Mouse (Mus musculus) left cerebral cortex, postnatal 4 days (tissue): ENCODE measurements around the gene Stpg4. TPM values are rescaled to one million over a fixed set of nuclear protein-coding genes. Genes with fewer than 3 reads are reported as not detected.

Experiments used
- DNase-seq: peaks from one replicate; pipeline ENCODE4 v3.0.0-alpha.2; 2022
- intact Hi-C: fragments of 180-260 bp; cut with DNase I; formaldehyde crosslinking; loops from one replicate; pipeline ENCODE4 v1.15.1; 2025
- total RNA-seq, 2 experiments: library from RNA; stranded (reverse); gene quantifications; 2 replicates each; pipeline ENCODE4 v1.2.3; 2021

Stpg4 gene
- total RNA-seq, 2 experiments from 2014 or later = not detected

DNA sequence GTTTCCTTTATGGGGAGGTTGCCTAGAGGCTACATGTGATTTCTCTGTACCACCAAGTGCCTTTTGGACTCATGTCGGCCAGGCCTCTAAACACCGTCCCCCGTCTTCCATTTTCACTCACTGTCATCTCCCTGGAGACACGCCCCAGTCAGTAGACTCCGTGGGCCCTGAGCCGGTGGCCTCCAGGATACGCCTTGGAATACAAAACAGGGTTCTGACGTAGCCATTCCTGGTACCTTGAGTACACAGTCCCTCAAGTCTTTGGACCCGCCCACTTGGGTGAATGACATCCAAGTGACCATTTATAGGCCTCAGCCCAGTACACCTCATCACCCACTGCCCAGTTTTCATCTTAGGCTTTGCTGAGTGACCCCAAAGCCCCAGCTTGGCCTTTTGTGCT, 46.9 kb downstream of the Stpg4 start:
- DNase-seq = no peak

DNA sequence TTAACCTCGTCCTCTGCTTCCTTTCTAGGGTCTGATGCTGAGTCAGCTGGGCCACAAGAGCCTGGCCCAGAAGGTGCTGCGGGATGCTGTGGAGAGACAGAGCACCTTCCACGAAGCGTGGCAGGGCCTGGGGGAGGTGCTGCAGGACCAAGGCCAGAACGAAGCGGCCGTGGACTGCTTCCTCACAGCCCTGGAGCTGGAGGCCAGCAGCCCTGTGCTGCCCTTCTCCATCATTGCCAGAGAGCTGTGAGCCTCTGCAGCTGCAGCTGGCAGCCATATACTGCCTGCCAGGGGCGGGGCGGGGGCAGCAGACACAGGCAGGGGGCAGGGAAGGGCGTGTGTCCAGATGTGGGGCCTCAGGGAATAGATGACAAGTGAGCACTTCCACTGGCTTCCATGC, 47.7 kb downstream of the Stpg4 start:
- DNase-seq = no peak

More for the DNA sequence above, 46.9 kb downstream of the Stpg4 start:
- intact Hi-C loops = no loop called here

DNA sequence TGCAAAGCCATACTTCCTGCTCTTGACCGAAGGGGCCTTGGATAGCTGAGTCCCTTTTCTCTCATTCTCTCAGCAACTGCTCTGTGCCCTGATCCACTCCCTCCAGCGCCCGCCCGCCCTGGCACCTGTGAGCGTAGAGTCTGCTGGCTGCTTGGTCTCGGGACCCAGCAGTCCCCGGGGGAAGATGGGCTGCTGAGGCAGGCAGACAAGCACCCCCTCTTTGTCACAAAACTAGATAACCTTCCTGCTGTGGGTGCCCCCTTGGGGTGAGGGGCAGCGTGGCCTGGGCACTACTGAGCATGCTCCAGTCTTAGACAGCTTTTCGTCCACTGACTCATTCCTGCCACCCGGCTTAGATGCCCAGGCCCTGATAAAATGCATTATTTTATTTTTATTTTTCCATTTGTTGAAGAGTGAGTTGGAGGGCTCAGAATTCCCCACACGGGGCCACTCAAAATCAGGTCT, 48.3 kb downstream of the Stpg4 start:
- intact Hi-C loops = no loop called here

More for the DNA sequence above, 47.7 kb downstream of the Stpg4 start:
- intact Hi-C loops = no loop called here

DNA sequence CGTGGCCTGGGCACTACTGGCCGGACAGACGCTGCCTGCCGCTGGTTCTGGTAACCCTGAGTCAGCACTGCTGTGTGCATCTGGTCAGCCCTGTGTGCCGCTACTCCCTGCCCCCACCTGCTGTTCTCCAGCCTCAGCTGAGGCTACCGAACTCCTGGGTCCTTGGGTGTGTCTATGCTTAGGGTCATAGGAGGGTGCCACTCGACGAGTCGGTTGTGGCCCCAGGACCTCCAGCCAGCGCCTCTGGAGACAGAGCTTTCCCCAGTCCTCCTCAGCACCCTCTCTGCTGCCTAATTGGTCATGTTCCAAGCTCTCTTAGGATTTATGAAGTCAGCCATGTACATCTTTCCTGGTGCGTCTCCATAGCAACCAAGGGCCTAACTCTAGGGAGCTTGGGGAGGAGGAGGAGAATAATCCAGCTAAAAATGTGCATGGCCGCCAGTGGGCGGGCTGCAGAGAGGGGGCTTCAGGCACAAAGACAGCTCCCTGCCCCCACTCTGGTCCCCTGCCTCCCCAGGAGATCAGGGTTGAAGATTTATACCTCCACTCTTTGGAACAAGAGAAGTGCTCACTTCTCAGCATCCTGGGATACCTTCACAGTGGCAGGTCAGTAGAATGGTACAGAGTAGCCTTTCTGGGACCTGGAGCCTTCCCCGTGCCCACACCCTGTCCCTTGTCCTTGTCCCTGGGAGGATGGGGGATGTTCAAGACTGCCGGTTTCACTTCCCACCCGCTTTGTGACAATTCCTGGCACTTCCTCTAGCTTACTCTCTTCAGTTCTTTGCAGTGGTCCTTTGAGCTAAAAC, 49.0 kb downstream of the Stpg4 start:
- peak; percentile 55 for DNase-seq
- intact Hi-C loops = no loop called here

More for the DNA sequence above, 48.3 kb downstream of the Stpg4 start:
- DNase-seq = no peak

DNA sequence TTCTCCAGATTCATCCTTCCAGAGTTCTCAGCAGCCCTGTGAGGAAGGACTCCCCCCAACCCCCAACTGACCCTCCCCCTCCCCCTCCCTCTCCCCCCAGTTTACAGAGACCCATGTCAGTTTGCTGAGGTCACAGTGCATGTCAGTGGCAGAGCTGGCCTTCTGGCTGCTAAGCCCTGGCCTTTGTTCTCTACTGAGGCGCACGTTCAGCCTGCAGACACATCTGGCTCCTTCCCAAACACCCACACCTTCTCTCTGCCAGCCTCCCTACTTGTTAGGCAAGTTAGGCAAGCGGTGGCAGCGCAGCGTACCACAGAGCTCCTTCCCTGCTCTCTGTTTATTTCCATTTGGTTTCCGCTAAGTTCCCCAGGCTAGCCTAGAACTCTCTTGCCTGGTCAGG, 50.0 kb downstream of the Stpg4 start:
- no peak for DNase-seq
- intact Hi-C loops = no loop called here

DNA sequence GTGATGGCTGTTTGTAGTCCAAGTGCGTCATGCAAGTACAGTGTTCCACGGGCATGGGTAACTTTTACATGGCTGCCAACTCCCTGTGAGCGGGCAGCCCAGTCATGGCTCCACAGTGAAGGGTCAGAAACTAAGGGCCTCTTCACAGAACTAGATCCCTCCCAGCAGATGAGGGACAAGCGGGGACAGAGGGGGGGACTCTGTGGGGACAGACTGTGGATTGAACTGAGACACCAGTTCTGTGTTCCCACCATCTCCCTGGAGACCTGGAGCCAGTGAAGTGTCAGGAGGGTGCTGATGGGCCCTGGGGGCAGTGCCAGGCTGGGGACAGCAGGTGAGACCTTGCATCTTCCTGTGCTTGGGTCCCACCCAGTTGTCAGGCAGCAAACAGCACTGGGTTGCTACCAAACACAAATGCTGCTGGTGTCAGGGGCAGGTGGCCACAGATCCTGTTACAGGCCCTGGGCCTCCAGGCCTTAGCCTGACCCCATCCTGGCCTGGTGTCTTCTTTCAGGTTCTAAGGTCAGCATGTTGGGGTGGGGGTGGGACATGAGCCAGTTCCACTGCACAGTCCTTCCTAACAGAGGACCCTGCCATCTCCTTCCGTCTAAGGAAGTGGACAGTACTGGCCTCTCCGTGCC, 50.6 kb downstream of the Stpg4 start:
- intact Hi-C loops = no loop called here
- DNase-seq = no peak

DNA sequence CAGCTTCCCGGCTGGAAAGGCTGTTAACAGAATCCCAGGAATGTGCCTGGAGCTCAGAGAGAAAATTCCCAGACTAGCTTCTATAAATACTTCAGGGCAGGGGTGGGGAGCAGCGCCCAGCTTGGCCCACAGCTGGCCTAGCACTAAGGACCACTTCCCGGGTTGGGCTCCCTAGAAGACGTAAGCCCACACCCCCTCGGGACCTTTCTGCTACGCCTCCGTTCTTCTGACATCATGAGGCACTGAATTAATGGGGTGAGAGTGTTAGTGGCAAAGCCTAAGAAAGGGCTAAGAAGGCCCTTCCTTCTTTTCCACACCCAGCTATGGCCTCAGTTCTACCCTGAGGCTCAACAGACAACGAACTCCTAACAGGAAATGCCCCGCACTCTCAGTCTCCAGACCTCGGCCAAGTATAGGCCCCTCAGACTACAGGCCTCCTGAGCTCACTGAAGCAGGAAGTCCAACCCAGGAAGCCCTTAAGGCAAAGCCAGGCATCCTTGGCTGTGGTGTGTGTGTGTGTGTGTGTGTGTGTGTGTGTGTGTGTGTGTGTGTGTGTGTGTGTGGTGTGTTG, 51.5 kb downstream of the Stpg4 start:
- intact Hi-C loops = no loop called here
- DNase-seq = no peak

DNA sequence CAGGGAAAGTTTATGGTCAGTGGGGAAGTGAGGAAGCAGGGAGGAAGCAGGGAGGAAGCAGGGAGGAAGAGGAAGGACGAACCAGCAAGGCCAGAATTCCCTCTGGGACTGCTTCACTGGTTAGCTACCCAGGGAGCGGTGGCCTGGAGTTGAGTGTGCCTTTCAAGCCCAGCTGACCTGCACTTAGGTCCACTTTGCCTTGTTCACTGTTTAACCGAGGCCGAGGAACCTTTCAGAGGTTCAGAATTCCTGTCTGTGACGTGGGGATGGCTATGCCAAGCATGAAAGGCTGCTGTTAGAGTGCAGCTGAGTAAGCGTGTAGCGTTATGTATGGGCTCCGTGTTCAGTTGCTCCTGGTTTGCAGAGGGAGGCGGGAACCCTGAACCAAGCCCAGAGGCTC, 54.2 kb downstream of the Stpg4 start:
- no peak for DNase-seq
- intact Hi-C loops = no loop called here

DNA sequence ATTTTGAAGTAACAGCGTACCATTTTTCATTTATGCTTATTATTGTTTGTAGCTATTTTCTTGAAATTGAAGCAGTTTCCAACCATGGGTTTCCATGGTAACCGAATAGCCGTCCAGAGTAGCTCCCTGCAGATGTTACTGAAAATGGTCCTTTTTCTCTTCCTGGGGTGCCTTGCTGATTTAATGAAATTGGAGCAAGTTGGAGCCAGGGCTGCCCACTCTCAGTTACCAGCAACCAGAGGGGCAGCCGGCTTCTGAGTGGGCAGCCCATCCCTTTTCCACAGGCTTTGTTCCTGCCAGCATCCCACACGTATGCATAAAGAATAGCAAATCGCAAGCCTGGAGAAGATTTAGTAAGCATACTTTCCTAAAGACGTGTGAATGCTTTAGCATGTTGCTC, 55.4 kb downstream of the Stpg4 start:
- intact Hi-C loops = no loop called here
- no peak for DNase-seq

DNA sequence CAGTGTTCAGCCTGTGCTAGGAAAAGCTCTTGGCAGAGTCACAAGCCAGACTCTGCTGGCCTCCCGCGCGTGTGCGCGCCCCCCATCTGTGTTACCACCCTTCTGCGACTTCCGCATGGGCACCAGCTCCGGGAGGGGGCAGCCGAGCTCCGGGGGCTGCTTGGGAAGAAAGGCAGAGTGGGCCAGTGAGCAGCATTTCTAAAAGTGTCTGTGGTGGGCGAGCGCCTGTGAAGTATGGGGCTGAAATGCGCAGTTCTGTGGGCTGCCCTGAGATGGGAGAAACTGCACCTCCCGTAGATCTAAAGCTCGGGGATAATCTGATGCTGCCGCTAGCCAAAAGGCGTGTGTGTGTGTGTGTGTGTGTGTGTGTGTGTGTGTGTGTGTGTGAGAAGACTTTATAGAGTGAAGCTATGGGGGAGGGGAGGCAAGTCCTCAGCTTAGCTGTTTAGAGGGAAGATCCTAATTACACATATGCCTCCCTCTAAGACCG, 58.2 kb downstream of the Stpg4 start:
- no peak for DNase-seq
- intact Hi-C loops = no loop called here

DNA sequence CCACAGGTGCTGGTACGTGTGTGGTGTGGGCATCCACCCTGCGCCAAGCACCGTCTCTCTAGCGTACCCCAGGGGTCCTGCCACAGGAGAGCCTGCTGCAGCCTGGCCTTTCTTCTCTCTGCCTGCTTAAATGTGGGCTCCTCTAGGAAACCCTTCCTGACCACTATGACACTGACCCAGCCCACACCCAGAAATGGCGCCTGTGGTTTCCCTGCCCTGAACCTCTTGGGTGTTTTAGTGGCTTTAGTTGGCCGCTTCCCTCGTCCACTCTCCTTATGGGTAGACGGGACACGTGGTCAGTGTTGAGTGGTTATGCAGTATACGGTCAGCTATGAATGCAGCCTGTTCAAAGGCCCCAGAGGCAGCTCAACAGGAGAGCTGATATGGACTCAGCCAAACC, 59.1 kb downstream of the Stpg4 start:
- intact Hi-C loops = no loop called here
- no peak for DNase-seq

DNA sequence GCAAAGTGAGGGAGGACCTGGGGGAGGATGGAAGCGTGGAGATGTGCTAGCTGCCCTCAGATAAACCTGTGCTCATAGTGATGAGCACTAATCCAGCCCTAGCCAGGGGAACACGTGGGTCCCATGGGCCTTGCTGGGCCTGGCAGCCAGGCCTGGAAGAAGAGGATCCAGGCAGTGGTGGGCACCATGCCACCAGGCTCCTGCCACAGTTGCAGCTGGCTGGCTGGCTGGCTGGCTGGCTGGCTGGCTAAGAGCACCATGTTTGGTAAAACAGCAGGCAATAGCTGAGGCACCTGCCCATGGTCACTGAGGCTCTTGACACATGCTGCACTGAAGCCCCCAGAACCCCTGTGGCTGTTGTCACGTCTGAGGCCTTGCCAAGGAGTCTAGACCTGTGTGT, 59.9 kb downstream of the Stpg4 start:
- intact Hi-C loops = no loop called here
- peak; percentile 95 for DNase-seq

DNA sequence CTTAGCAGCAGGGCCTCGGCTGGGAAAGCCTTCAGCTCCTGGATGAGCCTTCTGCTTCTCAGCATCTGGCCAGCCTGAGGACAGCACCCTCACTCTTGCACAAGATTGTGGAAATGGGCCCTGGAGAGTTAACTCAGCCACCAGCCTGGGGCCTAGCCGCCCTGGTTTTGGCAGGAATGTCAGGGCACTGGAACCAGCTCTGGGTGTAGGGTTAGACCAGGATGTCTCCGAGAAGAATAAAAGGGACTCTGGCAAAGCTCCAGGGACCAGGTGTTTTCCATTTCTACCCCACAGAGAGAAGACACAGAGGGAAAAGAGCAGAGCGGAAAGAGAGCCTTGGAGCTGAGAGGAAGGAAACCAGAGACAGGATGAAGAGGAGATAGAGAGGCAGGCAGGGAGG, 60.3 kb downstream of the Stpg4 start:
- intact Hi-C loops = no loop called here
- DNase-seq = no peak

DNA sequence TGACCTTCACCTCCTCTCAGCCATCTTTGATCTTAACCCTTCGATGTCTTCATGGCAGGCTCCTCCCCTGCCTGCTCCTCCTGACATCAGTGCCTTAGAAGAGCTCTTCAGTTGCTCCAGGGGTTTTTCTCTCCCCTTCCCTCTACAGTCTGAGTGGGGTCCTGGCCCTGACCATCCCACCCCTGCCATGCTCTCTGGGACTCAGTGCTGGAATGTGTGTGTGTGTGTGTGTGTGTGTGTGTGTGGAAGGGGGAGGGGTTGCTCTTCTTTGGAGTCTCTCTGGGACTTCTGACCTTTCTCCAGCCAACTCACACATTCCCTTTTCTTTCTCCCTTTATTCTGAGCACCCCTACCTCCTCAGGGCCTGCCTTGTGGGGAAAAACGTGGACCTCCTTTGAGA, 61.0 kb downstream of the Stpg4 start:
- no peak for DNase-seq
- intact Hi-C loops = no loop called here

DNA sequence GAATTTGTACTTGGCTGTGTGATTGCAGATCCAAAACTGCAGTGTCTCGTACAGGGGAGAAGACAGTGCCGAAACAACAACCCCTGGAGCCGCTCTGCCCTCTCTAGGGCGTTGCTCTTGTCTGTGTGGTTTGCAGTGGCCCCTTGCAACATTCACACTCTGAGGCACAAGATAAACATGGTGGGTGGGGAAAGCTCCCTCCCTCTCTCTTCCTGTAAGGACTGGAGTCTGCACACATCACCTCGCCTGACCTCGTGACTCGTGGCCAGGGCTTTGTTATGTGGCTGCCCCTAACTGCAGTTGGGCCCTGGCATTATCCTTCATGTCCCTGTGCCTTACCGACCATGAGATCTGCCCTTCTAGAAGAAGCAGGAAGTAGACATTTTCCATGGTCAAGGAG, 62.3 kb downstream of the Stpg4 start:
- intact Hi-C loops = no loop called here
- no peak for DNase-seq

DNA sequence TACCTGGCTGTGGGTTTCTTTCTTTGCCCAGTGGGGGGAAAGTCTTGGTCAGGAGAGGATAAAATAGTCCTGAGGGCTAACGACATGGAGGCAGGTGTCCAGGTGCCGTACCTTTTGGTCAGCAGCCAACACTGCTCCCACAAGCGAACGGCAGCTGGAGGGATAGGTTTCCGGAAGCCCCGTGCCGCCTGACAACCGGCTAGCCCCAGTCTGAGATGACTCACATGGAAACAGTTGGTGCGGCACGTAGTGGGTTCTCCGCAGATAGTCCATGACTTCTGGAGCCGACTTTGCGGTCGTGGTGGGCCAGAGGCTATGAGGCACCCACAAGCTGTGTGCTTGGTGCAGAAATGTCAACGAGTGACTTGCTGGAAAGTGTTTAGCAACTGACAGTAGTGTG, 63.4 kb downstream of the Stpg4 start:
- no peak for DNase-seq
- intact Hi-C loops = no loop called here

DNA sequence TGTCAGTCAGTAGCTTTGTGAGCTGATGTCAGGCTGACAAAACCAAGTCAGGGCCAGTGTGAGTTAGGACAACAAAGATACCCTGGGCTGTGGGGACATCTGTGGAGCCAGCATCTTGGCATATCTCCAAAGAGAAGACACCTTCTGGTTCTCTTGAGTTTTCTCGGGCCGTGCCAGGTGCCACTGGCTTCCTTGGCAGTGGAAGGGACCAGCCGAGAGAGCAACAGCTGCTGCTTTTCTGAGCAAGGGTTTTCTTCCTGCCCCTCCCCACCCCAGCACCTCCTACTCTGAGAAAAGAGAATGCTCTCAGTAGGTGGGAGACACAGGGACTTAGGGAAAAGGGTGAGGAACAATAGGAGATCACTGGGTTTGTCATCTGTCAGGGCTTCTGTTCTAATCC, 66.4 kb downstream of the Stpg4 start:
- DNase-seq = peak; percentile 83
- intact Hi-C loops = no loop called here

DNA sequence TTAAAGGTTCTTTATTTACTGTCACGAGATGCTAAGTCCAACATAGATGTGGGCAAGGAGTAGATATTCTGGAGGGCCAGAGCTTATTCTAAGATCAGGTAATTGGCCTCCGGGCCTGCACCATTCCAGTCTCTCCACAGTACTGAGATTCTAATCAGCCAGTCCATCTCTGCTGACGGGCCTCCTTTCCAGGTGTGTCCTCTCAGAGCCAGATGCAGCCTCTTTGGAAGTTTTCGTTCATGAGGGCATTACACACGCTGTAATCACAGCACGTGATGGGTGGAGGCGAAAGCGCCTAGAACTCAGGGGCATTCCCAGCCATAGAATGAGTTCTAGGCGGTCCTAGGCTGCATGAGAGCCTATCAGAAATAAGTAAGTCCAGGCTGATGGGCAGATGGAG, 70.0 kb downstream of the Stpg4 start:
- intact Hi-C loops = no loop called here
- DNase-seq = no peak

DNA sequence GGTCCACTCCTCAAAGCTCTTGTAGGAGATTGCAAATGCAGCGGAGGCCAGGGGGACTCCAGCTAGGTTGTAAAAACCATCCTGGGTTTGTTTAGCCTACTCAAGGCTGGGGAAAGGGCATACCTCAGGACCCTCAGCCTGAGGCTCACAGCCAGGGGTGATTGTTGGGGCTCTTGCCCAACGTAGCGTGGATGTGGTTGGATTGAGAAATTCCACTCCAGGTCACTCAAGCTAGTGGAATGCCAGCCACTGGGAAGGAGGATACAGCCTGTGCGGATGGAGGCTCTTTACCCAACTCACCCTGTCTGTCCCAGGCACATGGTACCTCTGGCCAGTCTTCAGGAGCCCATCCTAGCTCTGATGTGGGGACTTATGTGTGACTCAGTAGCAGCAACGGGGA, 71.3 kb downstream of the Stpg4 start:
- intact Hi-C loops = no loop called here
- DNase-seq = no peak

DNA sequence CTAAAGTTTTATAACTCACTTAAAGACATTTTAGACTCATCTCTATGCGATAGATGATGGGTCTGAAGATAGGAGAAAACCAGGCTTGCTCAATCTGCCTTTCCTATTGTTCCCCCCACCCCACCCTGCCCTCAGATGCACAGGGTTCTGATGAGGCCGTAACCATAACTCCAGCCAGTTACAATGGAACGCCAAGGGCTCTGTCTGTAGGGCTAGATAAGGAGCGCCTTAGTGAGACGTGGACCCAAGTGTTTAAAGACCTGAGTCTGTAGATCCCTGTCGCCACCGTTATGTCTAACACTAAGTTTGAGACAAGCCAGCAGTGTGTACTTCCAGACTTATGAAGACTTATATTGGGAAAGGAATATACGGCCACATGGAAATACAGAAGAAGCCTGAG, 72.1 kb downstream of the Stpg4 start:
- intact Hi-C loops = no loop called here

DNA sequence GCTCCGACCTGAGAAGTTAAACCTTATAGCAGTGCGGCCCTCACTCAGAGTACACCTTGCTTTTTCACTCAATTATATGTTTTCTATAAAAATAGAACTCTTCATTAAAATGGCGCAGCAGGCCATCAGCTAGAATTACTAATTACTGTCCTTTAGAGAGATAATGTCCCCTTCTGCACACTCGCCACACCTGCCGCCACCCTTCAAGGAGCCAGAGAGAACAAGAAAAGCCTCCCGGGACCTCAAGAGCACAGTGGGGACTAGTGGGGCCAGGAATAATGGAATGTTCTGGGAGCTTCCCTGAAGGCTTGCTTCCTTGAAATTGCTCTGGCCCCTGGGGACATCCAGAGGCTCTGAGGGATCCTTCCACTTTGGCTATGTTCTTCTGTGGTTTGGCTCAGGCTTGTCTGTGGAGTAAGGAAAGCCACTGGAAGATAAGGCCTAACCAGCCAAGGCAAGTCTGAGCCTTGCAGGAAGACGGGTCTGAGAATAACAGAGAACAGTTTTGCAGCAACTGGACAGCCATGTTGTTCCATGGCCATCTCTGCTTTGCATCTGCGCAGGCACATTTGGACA, 73.7 kb downstream of the Stpg4 start:
- no peak for DNase-seq
- intact Hi-C loops = loop anchor here (5.0 kb wide), 1 partner anchor 282 kb away; no protein-coding TSS in a partner anchor

More for the DNA sequence above, 72.1 kb downstream of the Stpg4 start:
- no peak for DNase-seq
